Mouse (Mus musculus): Measurements from ENCODE around the gene Erp44.

Gene Erp44

DNA sequence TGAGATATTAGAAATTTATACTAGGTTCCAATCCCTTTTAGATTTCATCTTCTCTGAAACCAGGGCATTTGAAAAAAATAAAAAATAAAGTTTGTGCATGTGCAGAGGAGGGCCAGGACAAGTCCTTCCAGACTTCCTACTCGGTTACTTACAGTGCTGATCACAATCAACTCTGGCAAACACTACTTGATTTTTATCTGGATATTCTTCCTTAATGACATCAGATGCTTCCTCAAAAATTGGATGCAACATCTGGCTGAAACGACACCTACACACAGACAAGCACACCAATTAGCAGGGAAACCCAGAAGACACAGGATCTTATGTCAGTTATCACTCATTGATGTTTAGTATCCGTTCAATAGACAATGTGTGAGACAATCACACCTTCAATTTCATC lies 42.6 kb downstream of the Erp44 start:
- no peak for DNase-seq

DNA sequence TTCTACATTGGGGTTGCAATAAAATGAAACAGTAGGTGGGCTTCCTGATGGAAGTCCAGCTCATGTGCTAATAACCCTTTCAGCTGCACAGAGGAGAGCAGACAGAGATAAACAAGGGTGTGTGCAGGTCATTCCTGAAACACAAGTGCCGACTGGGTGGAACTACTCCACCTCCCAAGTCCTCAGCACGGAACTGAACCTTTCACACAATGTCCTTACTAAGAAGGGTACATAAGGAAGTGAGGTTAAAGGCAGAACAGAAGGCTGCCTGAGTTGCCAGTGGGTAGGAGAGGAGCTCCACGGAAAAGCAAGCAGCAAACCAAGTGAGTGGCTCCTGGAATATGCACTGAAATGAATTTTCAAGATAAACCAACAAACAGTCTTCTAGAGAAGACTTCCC lies 52.6 kb downstream of the Erp44 start:
- DNase-seq, result no peak

DNA sequence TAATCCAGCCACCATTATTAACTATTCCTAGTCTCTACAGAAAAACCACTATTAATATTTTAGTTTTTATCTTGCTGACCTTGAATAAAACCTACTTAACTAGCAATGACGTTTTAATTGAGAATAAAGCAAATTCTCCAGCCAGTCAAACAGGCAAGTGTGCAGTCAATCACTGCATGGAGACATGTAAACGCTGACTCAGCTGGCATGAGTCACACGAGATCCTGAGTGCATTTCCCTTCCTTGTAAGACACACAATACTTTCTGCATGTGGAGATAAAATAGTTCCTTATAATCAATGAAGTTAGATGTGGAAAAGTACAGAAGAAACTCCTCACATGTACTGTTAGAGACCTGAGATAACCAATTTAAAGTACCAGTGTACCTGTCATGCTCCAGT lies 53.8 kb downstream of the Erp44 start:
- DNase-seq, result no peak

DNA sequence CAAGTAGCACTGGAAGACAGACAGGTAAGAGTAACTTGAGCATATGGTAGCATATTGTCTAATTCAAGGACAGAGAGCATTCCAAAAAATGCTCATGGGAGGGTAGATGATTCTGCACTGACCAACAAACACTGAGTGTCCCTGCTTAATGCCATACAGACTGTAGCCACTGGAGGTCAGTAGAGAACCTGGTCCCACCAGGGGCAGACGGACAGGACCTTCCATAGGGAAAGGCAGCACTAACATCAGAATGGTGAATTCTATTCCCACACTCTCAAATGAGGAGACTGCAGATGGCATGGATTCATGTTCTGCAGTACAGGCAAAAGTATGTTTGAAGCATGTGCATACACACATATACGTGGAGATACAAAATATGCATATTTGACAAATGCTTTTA lies 54.2 kb downstream of the Erp44 start:
- DNase-seq, result peak; percentile 79

DNA sequence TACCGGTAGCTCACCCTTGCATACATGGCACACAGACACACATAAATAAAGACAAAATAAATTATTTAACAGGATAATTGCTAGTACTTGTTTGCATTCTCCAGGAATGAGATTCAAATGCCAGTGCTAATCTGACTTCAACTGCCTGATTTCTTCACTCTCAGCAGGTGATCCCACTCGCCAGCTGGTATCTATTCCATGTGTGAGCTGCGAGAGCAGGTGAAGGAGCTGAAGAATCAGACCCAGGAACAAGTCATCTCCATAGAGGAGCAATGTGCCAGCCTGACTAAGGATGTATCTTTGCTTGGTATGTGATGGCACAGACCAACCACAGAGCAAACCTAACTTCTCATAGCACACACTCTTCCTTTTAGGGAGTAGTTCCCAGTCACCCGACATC lies 75.8 kb downstream of the Erp44 start:
- DNase-seq, result no peak

DNA sequence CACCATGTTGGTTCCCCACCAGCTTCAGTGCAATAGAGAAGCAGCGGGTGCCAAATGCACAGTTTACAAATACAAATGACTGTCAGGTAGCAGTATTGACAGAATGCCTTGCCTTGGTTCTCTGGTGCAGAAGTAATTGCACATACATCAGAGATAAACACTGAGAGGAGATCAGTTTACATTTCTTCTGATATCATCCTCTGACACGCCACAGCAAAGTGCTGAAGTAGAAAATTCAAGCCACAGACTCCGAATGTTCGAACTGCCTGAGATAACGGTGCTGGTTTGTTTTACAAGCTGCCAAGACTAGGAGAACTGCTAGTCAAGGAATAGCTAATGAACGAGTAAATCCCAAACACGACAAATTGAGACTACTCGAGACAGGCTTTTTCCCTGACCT lies 80.9 kb downstream of the Erp44 start:
- no peak for DNase-seq

DNA sequence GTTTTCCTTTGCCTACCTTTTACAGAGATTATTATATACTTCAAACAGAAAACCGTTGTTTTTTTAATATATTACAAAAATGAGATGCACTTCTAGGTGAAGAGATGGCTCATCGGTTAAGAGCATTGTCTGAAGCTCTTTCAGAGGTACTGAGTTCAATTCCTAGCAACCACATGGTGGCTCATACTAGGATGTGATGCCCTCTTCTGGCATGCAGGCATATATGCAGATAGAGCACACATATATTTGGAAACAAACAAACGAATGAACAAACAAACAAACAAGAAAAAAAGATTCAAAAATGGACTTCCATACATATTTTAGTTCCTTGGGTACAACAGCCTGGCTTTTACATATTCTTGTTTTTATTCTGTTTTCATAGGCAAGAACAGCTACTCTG lies 81.4 kb downstream of the Erp44 start:
- no peak for DNase-seq

DNA sequence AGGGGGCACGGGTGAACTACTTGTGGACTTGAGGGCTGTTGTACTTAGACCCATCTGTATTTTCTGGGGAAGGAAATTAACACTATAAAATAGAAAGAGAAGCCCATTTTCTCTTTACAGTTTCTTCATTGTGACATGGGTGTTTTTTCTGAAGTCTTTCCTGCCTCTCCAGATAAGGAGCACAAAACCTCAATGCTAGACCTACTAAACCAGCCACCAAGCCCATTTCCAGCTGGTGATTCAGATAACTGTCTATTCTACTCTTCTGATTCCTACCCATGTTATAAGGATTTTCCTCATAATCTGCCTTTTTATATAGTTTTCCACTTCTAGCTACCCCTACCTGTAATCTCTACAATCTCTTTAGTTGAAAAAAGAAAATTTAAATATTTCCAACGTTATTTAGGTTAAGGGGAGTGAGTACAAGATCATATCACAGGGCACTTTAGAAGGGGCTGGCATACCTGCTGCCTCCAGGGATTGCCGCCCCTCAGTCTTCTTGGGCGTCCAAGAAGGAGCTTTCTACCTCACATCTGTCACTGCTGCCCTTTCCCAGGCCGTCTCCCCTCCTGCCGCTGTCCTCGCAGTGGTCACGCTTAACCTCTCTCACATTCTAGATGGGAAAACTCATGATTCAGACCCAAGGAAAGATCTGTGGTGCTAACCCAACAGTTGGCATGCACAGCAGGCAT lies 97.1 kb downstream of the Erp44 start:
- no peak for DNase-seq

DNA sequence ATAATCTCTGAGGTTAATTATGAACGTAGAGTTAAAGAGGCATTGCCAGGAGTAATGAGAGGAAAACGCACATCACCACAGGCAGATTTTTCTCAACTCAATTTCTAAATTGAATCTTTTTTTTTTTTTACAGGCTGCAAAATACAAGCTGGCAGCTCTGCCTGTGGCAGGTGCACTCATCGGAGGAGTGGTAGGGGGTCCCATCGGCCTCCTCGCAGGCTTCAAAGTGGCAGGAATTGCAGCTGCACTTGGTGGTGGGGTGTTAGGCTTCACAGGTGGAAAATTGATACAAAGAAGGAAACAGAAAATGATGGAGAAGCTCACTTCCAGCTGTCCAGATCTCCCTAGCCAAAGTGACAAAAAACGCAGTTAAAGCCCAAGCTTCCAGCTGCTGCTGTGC lies 98.0 kb downstream of the Erp44 start:
- no peak for DNase-seq

DNA sequence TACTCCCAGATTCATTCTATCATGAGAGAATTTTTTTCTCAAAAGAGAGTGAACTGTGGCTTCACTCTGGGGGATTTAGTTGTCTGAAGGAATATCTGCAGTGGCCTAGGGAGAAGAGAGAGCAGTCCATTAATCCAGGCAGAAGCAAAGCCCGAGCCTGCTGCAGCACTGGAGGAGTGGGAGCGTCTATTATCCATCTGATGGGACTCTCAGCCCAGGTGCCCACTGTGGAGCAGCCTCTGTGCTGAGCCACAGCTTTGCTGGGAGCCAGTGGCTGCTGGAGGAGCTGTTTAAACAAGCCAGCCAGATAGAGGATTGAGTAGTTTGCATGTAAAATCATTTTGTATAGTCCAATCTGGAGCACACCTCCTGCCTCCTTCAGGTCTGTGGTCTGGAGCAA lies 98.4 kb downstream of the Erp44 start:
- no peak for DNase-seq

DNA sequence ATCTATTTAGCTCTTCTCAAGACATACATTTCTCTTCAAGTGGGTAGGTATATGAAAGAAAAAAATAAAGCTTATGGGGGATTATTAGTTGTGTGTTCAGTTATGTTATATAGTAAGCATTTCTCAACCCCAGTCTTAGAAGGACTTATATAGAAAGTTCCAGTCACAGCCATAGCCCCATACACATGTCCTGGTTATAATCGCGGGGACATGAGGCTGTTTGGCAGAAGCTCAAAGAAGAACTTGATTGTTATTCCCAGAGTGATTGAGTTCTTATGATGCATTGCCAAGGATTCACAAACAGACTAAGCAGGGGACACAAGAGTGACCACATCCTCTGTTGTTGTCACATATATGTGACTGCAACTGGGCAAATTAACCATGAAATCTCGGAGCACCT lies 103.7 kb downstream of the Erp44 start:
- no peak for DNase-seq

DNA sequence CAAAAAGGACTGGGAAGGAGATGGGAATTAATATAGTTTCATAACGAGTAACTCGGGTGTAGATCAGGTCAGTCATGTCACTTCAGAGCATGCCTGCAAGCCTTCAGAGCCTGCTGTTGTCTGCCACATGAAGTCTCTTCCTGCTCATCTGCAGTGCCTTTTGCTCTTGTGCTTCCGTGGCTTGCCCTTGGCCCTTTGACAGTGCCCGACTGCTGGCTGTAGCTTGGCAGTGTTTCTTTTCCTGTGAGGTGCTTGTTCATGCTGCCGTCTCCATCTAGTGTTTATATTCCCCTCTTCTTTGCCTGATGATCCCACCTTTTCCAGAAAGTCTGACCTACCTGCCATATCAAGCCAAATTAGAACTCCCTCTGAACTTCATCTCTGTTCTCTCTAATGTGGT lies 115.5 kb downstream of the Erp44 start:
- DNase-seq, result no peak

DNA sequence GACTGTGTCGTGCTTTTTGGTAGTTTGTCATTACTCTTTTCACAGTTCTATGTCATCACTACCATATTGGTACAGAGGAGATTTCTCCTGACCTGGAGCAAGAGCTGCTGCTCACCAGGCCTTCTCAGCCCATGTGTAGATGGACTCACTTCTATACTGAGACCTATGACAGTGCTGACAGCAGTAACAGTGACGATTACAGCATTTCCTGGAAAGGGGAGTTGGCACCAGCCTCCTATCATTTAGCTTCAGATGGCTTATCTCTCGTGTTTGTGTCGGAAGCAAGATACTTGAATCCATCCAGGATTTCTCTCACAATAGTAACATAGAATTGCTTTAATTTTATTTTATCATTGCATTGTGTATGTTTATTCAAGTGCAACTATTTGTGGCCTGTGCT lies 119.0 kb downstream of the Erp44 start:
- no peak for DNase-seq

DNA sequence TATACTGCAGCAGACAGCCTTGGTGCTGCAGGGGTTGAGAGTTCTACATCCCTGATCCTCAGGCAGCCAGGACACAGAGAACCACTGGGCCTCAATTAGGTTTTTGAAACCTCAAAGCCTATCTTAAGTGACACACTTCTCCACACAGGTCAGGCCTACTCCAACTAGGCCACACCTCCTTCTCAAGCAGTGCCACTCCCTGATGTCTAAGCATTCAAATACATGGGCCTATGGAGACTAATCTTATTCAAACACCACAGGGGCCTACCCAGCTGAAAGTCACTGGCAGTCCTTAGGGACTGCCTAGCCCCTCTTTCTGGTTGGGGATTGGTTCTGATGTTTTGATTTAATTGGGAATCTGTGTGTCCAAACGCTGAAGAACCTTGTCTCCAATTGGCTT lies 123.5 kb downstream of the Erp44 start:
- no peak for DNase-seq

DNA sequence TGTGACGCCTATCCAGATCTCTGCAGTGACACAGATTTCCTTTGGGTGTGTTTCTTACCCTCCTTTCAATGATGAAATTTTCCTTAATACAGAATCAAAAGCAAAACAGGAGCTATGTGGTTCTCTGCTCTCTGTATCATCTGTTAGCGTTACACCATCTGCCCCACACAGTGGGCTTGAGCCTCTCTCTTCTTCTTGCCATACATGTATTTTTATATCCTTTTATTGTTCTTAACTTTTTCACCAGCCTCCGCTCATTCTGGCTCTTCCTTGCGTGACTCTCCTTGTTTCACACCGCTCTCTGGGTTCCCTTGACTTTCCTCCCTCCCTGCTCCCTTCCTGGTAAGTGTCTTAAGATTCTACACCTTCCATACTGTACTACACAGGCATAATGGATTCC lies 126.1 kb downstream of the Erp44 start:
- DNase-seq, result no peak

DNA sequence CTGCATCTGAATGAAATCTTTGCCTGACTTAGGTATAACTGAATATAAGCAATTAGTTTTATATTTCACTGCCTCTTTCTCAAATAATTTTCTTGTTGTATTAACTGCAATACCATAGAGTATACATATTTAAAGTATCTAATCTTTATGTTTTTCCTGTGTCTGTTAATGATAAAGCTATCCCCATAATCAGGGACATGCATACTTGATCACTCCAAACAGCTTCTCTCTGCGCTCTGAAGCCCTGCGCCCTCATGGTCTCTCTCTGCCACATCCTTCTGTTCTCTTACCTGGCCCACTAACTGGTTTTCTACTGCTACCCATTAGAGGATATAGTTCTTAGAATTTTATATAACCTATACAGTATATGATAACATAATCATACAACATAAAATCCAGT lies 129.9 kb downstream of the Erp44 start:
- DNase-seq, result no peak

All from kidney, postnatal 14 days (tissue).